Mouse (Mus musculus) forebrain, embryonic 15.5 days (tissue): ENCODE measurements around the gene Nsfl1c. TPM values are rescaled to one million over a fixed set of nuclear protein-coding genes. Genes with fewer than 3 reads are reported as not detected.

Experiments used
- ATAC-seq: fragments of 200-750 bp; cut with Nextera tagmentation; replicated peaks from 2 replicates; pipeline ENCODE4 v1.8.0; 2017; ENCODE audit warnings: mild to moderate bottlenecking, moderate TSS enrichment, moderate library complexity
- H3K27ac ChIP-seq: fragments of 300-500 bp; sonication (generic); replicated peaks from 2 replicates; pipeline ENCODE4 v1.5.1; 2015; ENCODE audit warnings: mild to moderate bottlenecking, inconsistent platforms
- H3K27me3 ChIP-seq: fragments of 300-500 bp; sonication (generic); 2 replicates; pipeline ENCODE4 v1.6.1; 2015; ENCODE audit warnings: inconsistent platforms
- H3K36me3 ChIP-seq: fragments of 300-500 bp; sonication (generic); 2 replicates; pipeline ENCODE4 v1.6.1; 2015; ENCODE audit warnings: mild to moderate bottlenecking, inconsistent platforms
- H3K4me1 ChIP-seq: fragments of 300-500 bp; sonication (generic); 2 replicates; pipeline ENCODE4 v1.6.1; 2015; ENCODE audit warnings: inconsistent platforms
- H3K4me2 ChIP-seq: fragments of 300-500 bp; sonication (generic); replicated peaks from 2 replicates; pipeline ENCODE4 v1.6.1; 2015; ENCODE audit warnings: mild to moderate bottlenecking, inconsistent platforms
- H3K4me3 ChIP-seq: fragments of 300-500 bp; sonication (generic); 2 replicates; pipeline ENCODE4 v1.5.1; 2015; ENCODE audit warnings: mild to moderate bottlenecking, inconsistent platforms
- H3K9ac ChIP-seq: fragments of 300-500 bp; sonication (generic); replicated peaks from 2 replicates; pipeline ENCODE4 v1.6.1; 2015; ENCODE audit warnings: mild to moderate bottlenecking, inconsistent platforms
- H3K9me3 ChIP-seq: fragments of 300-500 bp; sonication (generic); 2 replicates; pipeline ENCODE4 v1.6.1; 2016; ENCODE audit warnings: inconsistent platforms
- WGBS: fragments of 180-500 bp; shearing (Covaris S2); methylation state at CpG from one replicate; pipeline ENCODE4 v1.1.7; 2015; ENCODE audit warnings: mixed read lengths; 5-methylcytosine and 5-hydroxymethylcytosine counted together
- polyA plus RNA-seq: library from polyadenylated mRNA; unstranded; fragments of >200 nt; fragmentation: Nextera tagmentation; extraction: Ambion mirVana; gene quantifications from 2 replicates; pipeline ENCODE4 v1.2.1, GENCODE M21; 2015

Nsfl1c gene
- polyA plus RNA-seq, 1 experiment from 2014 or later, result 267 TPM

- Histone ChIP-seq H3K36me3 (no peaks in the 10 kb centered on the region), H3K27me3 (no peaks in the 10 kb centered on the region), H3K4me2 (no peak overlapping the region), H3K9ac (no peak overlapping the region), H3K4me3 (no peak overlapping the region), H3K4me1 (no peaks in the 10 kb centered on the region), H3K9me3 (no peaks in the 10 kb centered on the region), H3K27ac (no peak overlapping the region)
- no peak for ATAC-seq
Measured at GRCm38 (mm10) chr2:151529169-151529568, 35.2 kb downstream of the Nsfl1c start.

- ATAC-seq, result no peak
- 58% methylated on average over 8 of the region's 8 CpGs for WGBS
- no peak overlapping the region for H3K27ac ChIP-seq
Measured at GRCm38 (mm10) chr2:151530378-151531230, 36.6 kb downstream of the Nsfl1c start.

GRCm38 (mm10) chr2:151533632-151534031, 39.6 kb downstream of the Nsfl1c start:
- no peaks in the 10 kb centered on the region for H3K27me3 ChIP-seq
- no peak overlapping the region for H3K4me2 ChIP-seq
- no peak overlapping the region for H3K27ac ChIP-seq
- H3K4me1 ChIP-seq, result peaks cover 4% of the 10 kb centered on the region; the same call in 1 of the 2 replicates
- H3K4me3 ChIP-seq, result no peak overlapping the region
- no peak for ATAC-seq
- no peaks in the 10 kb centered on the region for H3K9me3 ChIP-seq
- no peaks in the 10 kb centered on the region for H3K36me3 ChIP-seq
- WGBS, result 92% methylated on average over 6 of the region's 6 CpGs
- H3K9ac ChIP-seq, result no peak overlapping the region

More at GRCm38 (mm10) chr2:151530378-151531230, 36.6 kb downstream of the Nsfl1c start:
- H3K4me3 ChIP-seq, result no peak overlapping the region
- no peak overlapping the region for H3K4me2 ChIP-seq
- H3K9me3 ChIP-seq, result no peaks in the 10 kb centered on the region
- H3K27me3 ChIP-seq, result no peaks in the 10 kb centered on the region
- no peak overlapping the region for H3K9ac ChIP-seq
- no peaks in the 10 kb centered on the region for H3K4me1 ChIP-seq
- H3K36me3 ChIP-seq, result no peaks in the 10 kb centered on the region

GRCm38 (mm10) chr2:151535961-151536617, 42.1 kb downstream of the Nsfl1c start:
- H3K4me1 ChIP-seq, result peaks cover 4% of the 10 kb centered on the region
- peak; percentile 57 for ATAC-seq
- no peak overlapping the region for H3K4me2 ChIP-seq
- no peaks in the 10 kb centered on the region for H3K27me3 ChIP-seq
- H3K9ac ChIP-seq, result no peak overlapping the region
- no peak overlapping the region for H3K4me3 ChIP-seq
- H3K27ac ChIP-seq, result no peak overlapping the region
- no peaks in the 10 kb centered on the region for H3K36me3 ChIP-seq
- WGBS, result 50% methylated on average over 1 of the region's 1 CpGs
- no peaks in the 10 kb centered on the region for H3K9me3 ChIP-seq

GRCm38 (mm10) chr2:151536618-151536974, 42.6 kb downstream of the Nsfl1c start:
- Histone ChIP-seq H3K4me3 (no peak overlapping the region), H3K9me3 (no peaks in the 10 kb centered on the region), H3K36me3 (no peaks in the 10 kb centered on the region), H3K27ac (no peak overlapping the region), H3K4me2 (no peak overlapping the region), H3K4me1 (peaks cover 9% of the 10 kb centered on the region), H3K27me3 (no peaks in the 10 kb centered on the region), H3K9ac (no peak overlapping the region)
- ATAC-seq, result no peak
- WGBS, result 54% methylated on average over 5 of the region's 5 CpGs

GRCm38 (mm10) chr2:151538646-151539045, 44.7 kb downstream of the Nsfl1c start:
- Histone ChIP-seq H3K36me3 (no peaks in the 10 kb centered on the region), H3K4me1 (peaks cover 18% of the 10 kb centered on the region), H3K9me3 (no peaks in the 10 kb centered on the region), H3K27ac (no peak overlapping the region), H3K4me3 (no peak overlapping the region), H3K4me2 (no peak overlapping the region), H3K9ac (no peak overlapping the region), H3K27me3 (no peaks in the 10 kb centered on the region)
- WGBS, result 62% methylated on average over 4 of the region's 4 CpGs
- ATAC-seq, result no peak

GRCm38 (mm10) chr2:151542323-151543062, 48.5 kb downstream of the Nsfl1c start, which contains the start of gene Fkbp1a:
Fkbp1a (plus strand) TSS chr2:151542483.
- H3K4me1 ChIP-seq, result peaks cover 40% of the 10 kb centered on the region
- H3K4me3 ChIP-seq, result peak within 1 kb of the TSS; percentile 59
- H3K27ac ChIP-seq, result peak within 1 kb of the TSS; percentile 83
- ATAC-seq, result peak; percentile 98
- peak within 1 kb of the TSS; percentile 85 for H3K9ac ChIP-seq
- WGBS, result under 1% methylated on average over 86 of the region's 93 CpGs
- peak within 1 kb of the TSS; percentile 64 for H3K4me2 ChIP-seq
- H3K27me3 ChIP-seq, result no peaks in the 10 kb centered on the region
- H3K9me3 ChIP-seq, result no peaks in the 10 kb centered on the region
- peaks cover 15% of the 10 kb centered on the region for H3K36me3 ChIP-seq

- no peaks in the 10 kb centered on the region for H3K9me3 ChIP-seq
- H3K4me1 ChIP-seq, result peaks cover 40% of the 10 kb centered on the region
- H3K27me3 ChIP-seq, result no peaks in the 10 kb centered on the region
- H3K4me2 ChIP-seq, result peak overlapping the region; percentile 64
- H3K27ac ChIP-seq, result peak overlapping the region; percentile 83
- no peak; the same call in 1 of the 2 replicates for ATAC-seq
- H3K9ac ChIP-seq, result peak overlapping the region; percentile 85
- peaks cover 22% of the 10 kb centered on the region for H3K36me3 ChIP-seq
- WGBS, result under 1% methylated on average over 21 of the region's 21 CpGs
- peak overlapping the region; percentile 59 for H3K4me3 ChIP-seq
Measured at GRCm38 (mm10) chr2:151543063-151543895, 49.3 kb downstream of the Nsfl1c start.

GRCm38 (mm10) chr2:151544673-151545072, 50.7 kb downstream of the Nsfl1c start:
- H3K9me3 ChIP-seq, result no peaks in the 10 kb centered on the region
- H3K27me3 ChIP-seq, result no peaks in the 10 kb centered on the region
- WGBS, result 47% methylated on average over 6 of the region's 6 CpGs
- peaks cover 45% of the 10 kb centered on the region for H3K4me1 ChIP-seq
- H3K36me3 ChIP-seq, result peaks cover 27% of the 10 kb centered on the region
- 0 out of 2 replicates have a peak overlapping the region, but pooled peaks have one; percentile 20 for H3K9ac ChIP-seq
- H3K27ac ChIP-seq, result no peak overlapping the region; the same call in 1 of the 2 replicates
- peak overlapping the region; percentile 23 for H3K4me2 ChIP-seq
- ATAC-seq, result no peak
- no peak overlapping the region for H3K4me3 ChIP-seq

GRCm38 (mm10) chr2:151546571-151546970, 52.6 kb downstream of the Nsfl1c start:
- 94% methylated on average over 4 of the region's 4 CpGs for WGBS
- Histone ChIP-seq H3K9me3 (no peaks in the 10 kb centered on the region), H3K4me3 (no peak overlapping the region), H3K4me1 (peaks cover 40% of the 10 kb centered on the region), H3K36me3 (peaks cover 36% of the 10 kb centered on the region), H3K27ac (no peak overlapping the region), H3K4me2 (no peak overlapping the region), H3K9ac (no peak overlapping the region), H3K27me3 (no peaks in the 10 kb centered on the region)
- no peak for ATAC-seq

GRCm38 (mm10) chr2:151549615-151550121, 55.7 kb downstream of the Nsfl1c start:
- H3K27me3 ChIP-seq, result no peaks in the 10 kb centered on the region
- no peak overlapping the region for H3K4me3 ChIP-seq
- WGBS, result 91% methylated on average over 3 of the region's 3 CpGs
- H3K36me3 ChIP-seq, result peaks cover 57% of the 10 kb centered on the region
- no peak overlapping the region for H3K4me2 ChIP-seq
- H3K9ac ChIP-seq, result no peak overlapping the region
- no peaks in the 10 kb centered on the region for H3K9me3 ChIP-seq
- peaks cover 20% of the 10 kb centered on the region for H3K4me1 ChIP-seq
- ATAC-seq, result no peak
- H3K27ac ChIP-seq, result no peak overlapping the region
